Mouse (Mus musculus): ENCODE results near the gene Crkl. TPM values are rescaled to one million over a fixed set of nuclear protein-coding genes. Genes with fewer than 3 reads are reported as not detected.

The Crkl gene
- polyA plus RNA-seq, 1 experiment from 2014 or later: 44.7 TPM

DNA sequence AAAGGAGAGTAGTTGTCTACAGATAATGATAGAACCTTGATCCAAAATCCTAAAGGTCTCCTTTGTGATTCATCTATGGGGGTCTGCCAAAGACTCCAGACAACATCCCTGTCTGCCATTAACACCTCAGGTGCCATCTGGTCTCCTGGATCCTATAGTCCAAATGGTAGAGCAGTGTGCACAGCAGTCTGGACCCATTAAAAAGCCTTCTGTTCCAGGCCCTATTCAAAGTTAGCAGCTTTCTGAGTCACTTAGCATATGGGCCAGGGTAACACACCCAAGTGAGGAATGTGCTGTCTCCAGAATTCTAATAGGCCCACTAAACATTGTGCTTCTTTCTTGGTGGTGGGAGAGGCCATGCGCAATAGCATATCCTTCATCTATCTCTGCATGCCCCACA, 5.1 kb downstream of the Crkl start:
- no peak overlapping the region for H3K9ac ChIP-seq
- H3K4me2 ChIP-seq: no peak overlapping the region
- H3K4me1 ChIP-seq (replicated peaks): peaks cover 11% of the 10 kb centered on the region
- 100% methylated on average over 1 of the region's 1 CpGs for WGBS
- H3K4me3 ChIP-seq: no peak overlapping the region
- H3K36me3 ChIP-seq: peaks cover 49% of the 10 kb centered on the region
- no peak for ATAC-seq (ENCODE audit: insufficient number of reproducible peaks, low FRiP score)
- H3K9me3 ChIP-seq (replicated peaks): no peaks in the 10 kb centered on the region
- H3K27ac ChIP-seq (ENCODE audit: poor library complexity, severe bottlenecking): no peak overlapping the region
- no peaks in the 10 kb centered on the region for H3K27me3 ChIP-seq (replicated peaks)

- Histone ChIP-seq H3K4me3 (no peak overlapping the region), H3K9ac (no peak overlapping the region), H3K9me3 (replicated peaks) (no peaks in the 10 kb centered on the region), H3K4me2 (no peak overlapping the region), H3K27me3 (replicated peaks) (no peaks in the 10 kb centered on the region), H3K36me3 (peaks cover 50% of the 10 kb centered on the region), H3K4me1 (replicated peaks) (peaks cover 5% of the 10 kb centered on the region), H3K27ac (ENCODE audit: poor library complexity, severe bottlenecking) (no peak overlapping the region)
- no peak for ATAC-seq (ENCODE audit: insufficient number of reproducible peaks, low FRiP score)
- whole genome bisulfite sequencing: 91% methylated on average over 4 of the region's 4 CpGs
Observed at GRCm38 (mm10) chr16:17460254-17460653, 8.5 kb downstream of the Crkl start.

DNA sequence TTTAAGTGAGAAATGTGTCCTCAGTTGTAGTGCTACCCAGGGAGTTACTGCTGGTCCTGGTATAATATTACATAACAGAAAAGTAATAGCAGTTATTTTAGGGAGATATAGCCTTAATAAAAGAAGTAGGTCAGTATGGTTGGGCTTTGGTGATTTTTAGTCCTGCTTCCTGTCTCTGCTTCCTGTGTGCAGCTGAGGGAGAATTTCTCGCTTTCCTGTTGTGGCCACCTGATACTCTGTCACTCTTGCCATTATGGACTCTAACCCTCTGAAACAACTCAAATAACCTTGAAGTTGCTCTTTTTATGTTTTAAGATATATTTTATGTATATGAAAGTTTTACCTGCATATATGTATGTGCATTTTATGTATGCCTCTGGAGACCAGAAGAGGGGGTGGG, 9.8 kb downstream of the Crkl start:
- 77% methylated on average over 1 of the region's 1 CpGs for WGBS
- no peak overlapping the region for H3K27ac ChIP-seq (ENCODE audit: poor library complexity, severe bottlenecking)
- no peaks in the 10 kb centered on the region for H3K9me3 ChIP-seq (replicated peaks)
- H3K4me3 ChIP-seq: no peak overlapping the region
- H3K27me3 ChIP-seq (replicated peaks): no peaks in the 10 kb centered on the region
- ATAC-seq (ENCODE audit: insufficient number of reproducible peaks, low FRiP score): no peak
- no peak overlapping the region for H3K9ac ChIP-seq
- peaks cover 39% of the 10 kb centered on the region for H3K36me3 ChIP-seq
- no peak overlapping the region for H3K4me2 ChIP-seq
- H3K4me1 ChIP-seq (replicated peaks): peaks cover 4% of the 10 kb centered on the region

- H3K9me3 ChIP-seq (replicated peaks): no peaks in the 10 kb centered on the region
- peaks cover 24% of the 10 kb centered on the region for H3K36me3 ChIP-seq
- 74% methylated on average over 2 of the region's 2 CpGs for WGBS
- no peak overlapping the region for H3K27ac ChIP-seq (ENCODE audit: poor library complexity, severe bottlenecking)
- no peak for ATAC-seq (ENCODE audit: insufficient number of reproducible peaks, low FRiP score)
- no peaks in the 10 kb centered on the region for H3K27me3 ChIP-seq (replicated peaks)
- peaks cover 4% of the 10 kb centered on the region for H3K4me1 ChIP-seq (replicated peaks)
- no peak overlapping the region for H3K9ac ChIP-seq
- H3K4me3 ChIP-seq: no peak overlapping the region
- no peak overlapping the region for H3K4me2 ChIP-seq
Observed at GRCm38 (mm10) chr16:17463184-17463583, 11.4 kb downstream of the Crkl start.

DNA sequence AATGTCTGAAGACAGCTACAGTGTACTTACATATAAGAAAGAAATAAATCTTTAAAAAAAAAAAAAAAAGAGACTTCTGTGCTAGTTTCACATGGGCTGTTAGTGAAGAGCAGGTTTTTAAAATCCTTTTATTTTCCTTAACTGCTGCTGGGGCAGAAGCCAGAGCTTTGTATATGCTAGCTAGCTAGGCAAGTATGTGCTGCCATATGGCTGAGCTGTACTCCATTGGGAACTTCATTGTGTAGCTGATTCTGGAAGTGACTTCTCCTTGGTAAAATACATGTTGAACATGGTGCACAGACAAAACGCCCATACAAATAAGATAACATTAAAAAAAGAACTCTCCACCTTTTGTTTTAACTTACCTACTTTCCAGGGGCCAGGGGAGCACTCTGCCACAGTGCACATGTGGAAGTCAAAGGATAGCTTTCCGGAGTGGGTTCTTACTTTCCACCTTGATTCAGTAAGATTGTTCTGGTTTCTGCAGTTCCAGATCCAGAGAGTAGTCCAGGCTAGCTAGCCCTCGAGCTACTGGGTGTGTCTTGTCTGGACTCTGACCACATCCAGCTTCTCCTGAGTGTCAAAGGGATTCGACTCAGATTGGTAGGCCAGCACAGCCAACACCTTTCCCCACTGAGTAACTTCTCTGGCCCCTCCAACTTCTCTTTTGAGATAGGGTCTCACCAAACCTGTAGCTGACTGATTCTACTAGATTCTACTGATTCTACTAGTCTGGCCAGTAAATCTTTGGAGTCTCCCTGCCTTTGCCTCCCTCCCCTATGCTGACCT, 15.3 kb downstream of the Crkl start:
- no peak overlapping the region for H3K4me2 ChIP-seq
- H3K4me3 ChIP-seq: no peak overlapping the region
- no peak overlapping the region for H3K27ac ChIP-seq (ENCODE audit: poor library complexity, severe bottlenecking)
- ATAC-seq (ENCODE audit: insufficient number of reproducible peaks, low FRiP score): no peak
- H3K4me1 ChIP-seq (replicated peaks): peaks cover 6% of the 10 kb centered on the region
- no peaks in the 10 kb centered on the region for H3K9me3 ChIP-seq (replicated peaks)
- no peak overlapping the region for H3K9ac ChIP-seq
- H3K36me3 ChIP-seq: peaks cover 29% of the 10 kb centered on the region
- H3K27me3 ChIP-seq (replicated peaks): no peaks in the 10 kb centered on the region
- WGBS: 77% methylated on average over 4 of the region's 4 CpGs

DNA sequence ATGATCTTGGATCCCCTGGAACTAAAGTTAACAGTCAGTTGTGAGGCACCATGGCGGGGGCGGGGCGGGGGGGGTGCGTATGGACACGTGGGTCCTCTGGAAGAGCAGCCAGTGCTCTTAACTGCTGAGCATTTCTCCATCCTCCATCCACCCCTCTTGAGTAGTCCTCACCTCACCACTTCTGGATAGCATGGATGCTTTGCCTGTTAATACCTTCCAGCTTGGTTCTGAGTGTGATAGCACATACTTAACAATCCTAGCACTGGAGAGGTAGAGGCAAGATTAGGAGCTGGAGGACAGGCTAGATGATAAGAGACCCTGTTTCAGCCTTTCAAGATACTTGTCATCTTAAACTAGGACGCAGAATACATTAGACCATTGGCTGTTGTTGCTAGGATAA, 20.7 kb downstream of the Crkl start:
- WGBS: 68% methylated on average over 6 of the region's 6 CpGs
- Histone ChIP-seq H3K9me3 (replicated peaks) (no peaks in the 10 kb centered on the region), H3K9ac (no peak overlapping the region), H3K27ac (ENCODE audit: poor library complexity, severe bottlenecking) (no peak overlapping the region), H3K4me1 (replicated peaks) (peaks cover 11% of the 10 kb centered on the region), H3K27me3 (replicated peaks) (no peaks in the 10 kb centered on the region), H3K4me3 (no peak overlapping the region), H3K36me3 (peaks cover 38% of the 10 kb centered on the region), H3K4me2 (no peak overlapping the region)
- ATAC-seq (ENCODE audit: insufficient number of reproducible peaks, low FRiP score): no peak

DNA sequence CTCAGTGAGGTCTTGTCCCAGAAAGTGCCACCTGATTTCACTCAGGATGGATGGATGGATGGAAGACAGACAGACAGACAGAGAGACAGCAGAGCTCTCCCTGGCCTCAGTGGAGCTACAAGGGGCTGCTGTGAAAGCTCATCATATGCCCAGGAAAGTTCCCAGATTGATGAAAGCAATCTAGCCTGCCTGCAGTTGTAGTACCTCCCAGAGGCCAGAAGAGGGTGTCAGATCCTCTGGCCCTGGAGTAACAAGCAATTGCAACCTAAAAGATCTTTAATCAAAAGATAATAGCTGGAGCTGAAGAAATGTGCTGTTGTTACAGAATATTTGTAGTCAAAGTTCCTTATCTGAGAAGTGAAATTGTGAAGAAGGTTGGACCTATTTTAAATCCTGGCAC, 22.3 kb downstream of the Crkl start:
- Histone ChIP-seq H3K9me3 (replicated peaks) (no peaks in the 10 kb centered on the region), H3K9ac (0 out of 2 replicates have a peak overlapping the region, but pooled peaks have one; percentile 3), H3K36me3 (peaks cover 37% of the 10 kb centered on the region), H3K4me3 (no peak overlapping the region), H3K4me1 (replicated peaks) (peaks cover 11% of the 10 kb centered on the region), H3K27ac (ENCODE audit: poor library complexity, severe bottlenecking) (no peak overlapping the region), H3K4me2 (no peak overlapping the region), H3K27me3 (replicated peaks) (no peaks in the 10 kb centered on the region)
- no peak for ATAC-seq (ENCODE audit: insufficient number of reproducible peaks, low FRiP score)

- Histone ChIP-seq H3K4me2 (no peak overlapping the region), H3K27ac (ENCODE audit: poor library complexity, severe bottlenecking) (no peak overlapping the region), H3K36me3 (peaks cover 32% of the 10 kb centered on the region), H3K27me3 (replicated peaks) (no peaks in the 10 kb centered on the region), H3K4me1 (replicated peaks) (peaks cover 11% of the 10 kb centered on the region), H3K9me3 (replicated peaks) (no peaks in the 10 kb centered on the region), H3K4me3 (no peak overlapping the region), H3K9ac (no peak overlapping the region)
- no peak for ATAC-seq (ENCODE audit: insufficient number of reproducible peaks, low FRiP score)
- 78% methylated on average over 2 of the region's 2 CpGs for WGBS
Observed at GRCm38 (mm10) chr16:17474761-17475160, 23.0 kb downstream of the Crkl start.

DNA sequence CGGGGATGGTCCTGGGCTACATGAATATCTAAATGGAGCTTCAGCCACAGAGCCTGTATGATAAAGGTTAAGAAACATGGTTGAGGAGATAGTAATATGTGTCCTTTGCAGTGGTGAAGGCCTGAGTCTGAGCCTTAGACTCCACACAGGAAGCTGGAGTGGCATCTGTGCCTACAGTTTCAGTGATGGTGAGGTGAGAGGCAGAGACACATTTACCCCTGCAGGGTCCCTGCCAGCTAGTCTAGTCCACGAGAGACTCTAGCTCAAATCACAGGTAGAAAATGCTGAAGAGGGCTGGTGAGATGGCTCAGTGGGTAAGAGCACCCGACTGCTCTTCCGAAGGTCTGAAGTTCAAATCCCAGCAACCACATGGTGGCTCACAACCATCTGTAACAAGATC, 23.5 kb downstream of the Crkl start:
- no peaks in the 10 kb centered on the region for H3K27me3 ChIP-seq (replicated peaks)
- no peak overlapping the region for H3K27ac ChIP-seq (ENCODE audit: poor library complexity, severe bottlenecking)
- no peak for ATAC-seq (ENCODE audit: insufficient number of reproducible peaks, low FRiP score)
- no peak overlapping the region for H3K4me2 ChIP-seq
- H3K9me3 ChIP-seq (replicated peaks): no peaks in the 10 kb centered on the region
- 88% methylated on average over 4 of the region's 4 CpGs for WGBS
- no peak overlapping the region for H3K4me3 ChIP-seq
- no peak overlapping the region for H3K9ac ChIP-seq
- H3K4me1 ChIP-seq (replicated peaks): peaks cover 11% of the 10 kb centered on the region
- peaks cover 30% of the 10 kb centered on the region for H3K36me3 ChIP-seq

- Histone ChIP-seq H3K4me1 (replicated peaks) (0 out of 2 replicates have a peak, but pooled peaks cover 3% of the 10 kb centered on the region), H3K4me2 (no peak overlapping the region), H3K9ac (no peak overlapping the region), H3K4me3 (no peak overlapping the region), H3K27me3 (replicated peaks) (no peaks in the 10 kb centered on the region), H3K9me3 (replicated peaks) (no peaks in the 10 kb centered on the region), H3K27ac (ENCODE audit: poor library complexity, severe bottlenecking) (no peak overlapping the region), H3K36me3 (peaks cover 26% of the 10 kb centered on the region)
- WGBS: 82% methylated on average over 4 of the region's 4 CpGs
- ATAC-seq (ENCODE audit: insufficient number of reproducible peaks, low FRiP score): no peak
Observed at GRCm38 (mm10) chr16:17478331-17478943, 26.6 kb downstream of the Crkl start.

DNA sequence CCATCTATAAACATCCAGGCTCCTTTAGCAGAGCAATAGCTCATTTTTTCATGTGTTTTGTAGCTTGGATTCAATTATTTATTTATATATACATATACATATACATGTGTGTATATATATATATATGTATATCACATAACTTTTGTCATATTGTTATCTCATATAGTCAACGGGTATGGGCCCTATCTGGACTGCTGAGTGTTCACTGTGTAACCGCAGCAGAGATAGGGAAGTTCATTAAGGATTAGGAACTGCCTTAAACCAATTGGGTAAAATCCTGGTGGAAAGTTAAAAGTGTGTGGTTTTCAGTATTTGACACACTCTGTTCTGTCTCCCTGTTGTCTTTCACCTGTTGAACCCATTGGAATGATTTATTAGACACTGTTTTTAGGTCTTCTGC, 29.7 kb downstream of the Crkl start:
- H3K4me3 ChIP-seq: no peak overlapping the region
- H3K4me1 ChIP-seq (replicated peaks): peaks cover 21% of the 10 kb centered on the region
- 69% methylated on average over 2 of the region's 2 CpGs for WGBS
- no peak for ATAC-seq (ENCODE audit: insufficient number of reproducible peaks, low FRiP score)
- H3K4me2 ChIP-seq: no peak overlapping the region
- H3K36me3 ChIP-seq: peaks cover 42% of the 10 kb centered on the region
- H3K9ac ChIP-seq: no peak overlapping the region
- H3K9me3 ChIP-seq (replicated peaks): no peaks in the 10 kb centered on the region
- H3K27me3 ChIP-seq (replicated peaks): no peaks in the 10 kb centered on the region
- H3K27ac ChIP-seq (ENCODE audit: poor library complexity, severe bottlenecking): no peak overlapping the region

All from heart, embryonic 12.5 days (tissue).